Comparison of ENCODE assay signal across 8 mouse cellular contexts in genomic region chr5:32230372-32230771, GRCm38 (mm10). TPM values are rescaled to one million over a fixed set of nuclear protein-coding genes. Genes with fewer than 3 reads are reported as not detected.
DNase-seq lines count a peak whose midpoint lies in the region; ATAC-seq lines count a peak whose summit lies in the region.
"Had no signal": no experiment of that assay in that cellular context is flagged by ENCODE, and none has a peak within 500 bp of the region (broad histone marks: within the 10 kb centered on the region; RNA-seq: fewer than 3 reads in every experiment).

No protein-coding gene starts in this region.

- H3K4me1 ChIP-seq in kidney, embryonic 14.5 days (ENCODE audit: control insufficient read depth, insufficient read depth, low read length), result no peaks in the 10 kb centered on the region
- no peaks in the 10 kb centered on the region for H3K4me1 ChIP-seq in forebrain, embryonic 12.5 days
- H3K4me1 ChIP-seq: megakaryocyte, embryonic 14.5 days had no signal

- peak; percentile 27 for DNase-seq in kidney, adult 18-20 months
- DNase-seq in B cell, adult 2 months, result peak; percentile 38 to 39
- DNase-seq in MEL-GATA-1-ER (ENCODE audit: extremely low read depth, low read depth), result peak; percentile 33
- DNase-seq in kidney, postnatal 10 days, result peak; percentile 51
- DNase-seq in testis, postnatal 10 days (ENCODE audit: low spot score), result peak; percentile 57

- no peak overlapping the region for H3K4me2 ChIP-seq in kidney, embryonic 14.5 days (replicated peaks; ENCODE audit: low read depth, low read length)
- no peak overlapping the region for H3K4me2 ChIP-seq in forebrain, embryonic 12.5 days

- H3K9me3 ChIP-seq in kidney, embryonic 14.5 days (ENCODE audit: control insufficient read depth, low read length), result no peaks in the 10 kb centered on the region
- H3K9me3 ChIP-seq in forebrain, embryonic 12.5 days, result no peaks in the 10 kb centered on the region
- H3K9me3 ChIP-seq: megakaryocyte, embryonic 14.5 days had no signal

- H3K36me3 ChIP-seq in kidney, embryonic 14.5 days (ENCODE audit: control insufficient read depth, insufficient read depth, low read length), result no peaks in the 10 kb centered on the region
- no peaks in the 10 kb centered on the region for H3K36me3 ChIP-seq in forebrain, embryonic 12.5 days (replicated peaks)

- no peak overlapping the region for H3K4me3 ChIP-seq in kidney, embryonic 14.5 days (ENCODE audit: low read length)
- no peak overlapping the region for H3K4me3 ChIP-seq in forebrain, embryonic 12.5 days (replicated peaks)
- H3K4me3 ChIP-seq: megakaryocyte, embryonic 14.5 days had no signal

- H3K9ac ChIP-seq in kidney, embryonic 14.5 days (ENCODE audit: low read depth, low read length), result no peak overlapping the region
- no peak overlapping the region for H3K9ac ChIP-seq in forebrain, embryonic 12.5 days

- H3K27me3 ChIP-seq in kidney, embryonic 14.5 days (ENCODE audit: control insufficient read depth, insufficient read depth, low read length), result no peaks in the 10 kb centered on the region
- H3K27me3 ChIP-seq in forebrain, embryonic 12.5 days, result no peaks in the 10 kb centered on the region

- WGBS in kidney, embryonic 14.5 days, result 41% methylated on average over 4 of the region's 4 CpGs
- 40% methylated on average over 4 of the region's 4 CpGs for WGBS in forebrain, embryonic 12.5 days

- no peak overlapping the region for H3K27ac ChIP-seq in kidney, embryonic 14.5 days (ENCODE audit: low read depth, low read length)
- no peak overlapping the region for H3K27ac ChIP-seq in forebrain, embryonic 12.5 days

- ATAC-seq in kidney, embryonic 14.5 days (ENCODE audit: low FRiP score, low TSS enrichment), result no peak
- ATAC-seq in forebrain, embryonic 12.5 days (ENCODE audit: low FRiP score), result no peak

RNA-seq across cellular contexts. Expression of gene Plb1, which starts 2.1 kb away (rescaled TPM):
- polyA plus RNA-seq in kidney, embryonic 14.5 days (2014; fragmentation: Nextera tagmentation; extraction: Ambion mirVana), result not detected in 2 replicates
- polyA plus RNA-seq in forebrain, embryonic 12.5 days (2016; fragmentation: Nextera tagmentation; extraction: Ambion mirVana), result 0.20 and 0.23 TPM in 2 replicates
